Mouse (Mus musculus) layer of hippocampus, adult 2 months (tissue): ENCODE results near the gene Gm17349. TPM values are rescaled to one million over a fixed set of nuclear protein-coding genes. Genes with fewer than 3 reads are reported as not detected.

ENCODE experiments used
- DNase-seq, 2 experiments: peaks; one replicate each; pipeline ENCODE4 v3.0.0; 2022; ENCODE audit warnings: low spot score in 2 of 2
- H3K27ac ChIP-seq: fragments of 200-600 bp; 2 replicates; pipeline ENCODE4 v1.8.1; 2022
- H3K4me3 ChIP-seq: fragments of 200-600 bp; 2 replicates; pipeline ENCODE4 v1.8.1; 2022; ENCODE audit warnings: mild to moderate bottlenecking
- CTCF ChIP-seq: fragments of 200-600 bp; conservative IDR thresholded peaks from 2 replicates; pipeline ENCODE4 v1.8.1; 2022; ENCODE audit warnings: antibody characterized with exemption, mild to moderate bottlenecking, moderate library complexity
- total RNA-seq, 2 experiments: library from RNA; stranded (reverse); gene quantifications; 2 replicates each; pipeline ENCODE4 v1.2.3; 2021

The Gm17349 gene
- total RNA-seq, 2 experiments from 2014 or later, result 3.9 to 7.1 TPM

DNA sequence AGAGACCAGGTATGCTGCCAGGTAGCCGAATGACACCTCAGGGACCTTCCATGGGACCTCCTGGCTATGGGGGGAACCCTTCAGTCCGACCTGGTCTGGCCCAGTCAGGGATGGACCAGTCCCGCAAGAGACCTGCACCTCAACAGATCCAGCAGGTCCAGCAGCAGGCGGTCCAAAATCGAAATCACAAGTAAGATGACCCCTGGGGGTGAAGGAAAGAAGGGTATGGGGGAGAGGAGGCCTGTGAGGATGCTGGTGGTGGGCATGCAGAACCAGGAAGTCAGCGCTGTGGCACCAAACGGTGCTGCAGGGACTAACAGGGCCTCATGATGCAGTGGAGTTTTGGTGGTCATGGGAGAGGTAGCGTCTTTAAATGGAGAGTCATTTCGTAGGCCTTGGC, 2.2 kb downstream of the Gm17349 start:
- Histone ChIP-seq H3K4me3 (peak overlapping the region; percentile 89), H3K27ac (peak overlapping the region; percentile 99)
- TF ChIP-seq CTCF, result no peak
- DNase-seq, result peak in 1 of 2 experiments; percentile 14

DNA sequence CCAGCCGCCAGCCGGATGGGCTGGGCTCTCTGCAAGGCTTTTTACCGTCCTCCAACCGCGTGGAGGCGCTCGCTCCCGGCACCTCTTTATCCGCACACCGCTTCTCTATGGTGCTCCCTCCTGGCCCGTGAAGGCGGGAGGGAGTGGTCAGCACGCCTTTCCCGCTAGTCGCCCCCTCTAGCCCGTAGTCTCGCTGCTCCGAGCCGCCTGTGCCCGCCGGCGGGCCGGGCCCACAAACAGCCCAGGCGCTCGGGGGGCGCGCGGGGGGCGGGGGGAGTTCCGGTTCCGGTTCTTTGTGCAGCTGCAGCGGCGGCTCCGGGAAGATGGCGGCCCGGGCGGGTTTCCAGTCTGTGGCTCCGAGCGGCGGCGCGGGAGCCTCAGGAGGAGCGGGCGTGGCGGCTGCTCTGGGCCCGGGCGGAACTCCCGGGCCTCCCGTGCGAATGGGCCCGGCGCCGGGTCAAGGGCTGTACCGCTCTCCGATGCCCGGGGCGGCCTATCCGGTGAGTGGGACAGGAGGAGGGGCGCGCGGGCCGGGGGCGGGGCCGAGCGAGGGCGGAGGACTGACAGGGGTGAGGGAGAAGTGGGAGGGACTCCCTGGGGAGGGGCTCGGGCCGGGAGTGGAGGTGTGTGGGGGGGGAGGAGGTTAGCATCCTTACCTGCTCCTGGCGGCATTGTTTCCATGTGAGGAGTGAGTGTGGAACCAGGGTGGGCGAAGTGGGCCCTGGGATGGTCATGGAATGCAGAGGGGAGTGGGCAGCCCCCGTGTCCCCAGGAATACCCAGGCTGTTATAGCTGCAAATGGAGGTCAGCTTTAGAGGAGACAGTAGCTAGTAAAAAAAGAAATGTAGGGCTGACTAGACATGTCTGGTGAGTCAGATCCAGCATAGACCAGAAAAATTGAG, 3.0 kb downstream of the Gm17349 start, which contains the start of gene Smarcd1:
Gene Smarcd1 (plus strand): TSS at position 131 of the 902 bp plus-strand sequence.
- TF ChIP-seq CTCF, result peak; percentile 91
- Histone ChIP-seq H3K4me3 (peak within 1 kb of the TSS; percentile 89), H3K27ac (peak within 1 kb of the TSS; percentile 99)
- peak; percentile 96 to 98 for DNase-seq

DNA sequence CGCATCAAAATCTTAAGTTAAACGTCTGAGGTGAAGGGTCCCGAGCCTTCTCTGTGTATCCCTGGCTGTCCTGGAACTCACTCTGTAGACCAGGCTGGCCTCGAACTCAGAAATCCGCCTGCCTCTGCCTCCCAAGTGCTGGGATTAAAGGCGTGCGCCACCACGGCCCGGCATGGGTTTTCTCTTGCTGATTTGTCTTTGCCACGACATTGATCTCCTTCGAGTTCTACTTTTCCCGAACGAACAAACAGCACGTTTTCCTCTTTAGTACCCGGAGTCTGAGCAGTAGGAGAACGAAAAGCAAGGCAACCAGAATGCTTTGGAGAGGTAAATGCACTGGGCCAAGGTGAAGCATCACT, 3.7 kb downstream of the Gm17349 start:
- H3K4me3 ChIP-seq, result peak overlapping the region; percentile 89
- H3K27ac ChIP-seq, result peak overlapping the region; percentile 99
- peak in 1 of 2 experiments; percentile 8 for DNase-seq

DNA sequence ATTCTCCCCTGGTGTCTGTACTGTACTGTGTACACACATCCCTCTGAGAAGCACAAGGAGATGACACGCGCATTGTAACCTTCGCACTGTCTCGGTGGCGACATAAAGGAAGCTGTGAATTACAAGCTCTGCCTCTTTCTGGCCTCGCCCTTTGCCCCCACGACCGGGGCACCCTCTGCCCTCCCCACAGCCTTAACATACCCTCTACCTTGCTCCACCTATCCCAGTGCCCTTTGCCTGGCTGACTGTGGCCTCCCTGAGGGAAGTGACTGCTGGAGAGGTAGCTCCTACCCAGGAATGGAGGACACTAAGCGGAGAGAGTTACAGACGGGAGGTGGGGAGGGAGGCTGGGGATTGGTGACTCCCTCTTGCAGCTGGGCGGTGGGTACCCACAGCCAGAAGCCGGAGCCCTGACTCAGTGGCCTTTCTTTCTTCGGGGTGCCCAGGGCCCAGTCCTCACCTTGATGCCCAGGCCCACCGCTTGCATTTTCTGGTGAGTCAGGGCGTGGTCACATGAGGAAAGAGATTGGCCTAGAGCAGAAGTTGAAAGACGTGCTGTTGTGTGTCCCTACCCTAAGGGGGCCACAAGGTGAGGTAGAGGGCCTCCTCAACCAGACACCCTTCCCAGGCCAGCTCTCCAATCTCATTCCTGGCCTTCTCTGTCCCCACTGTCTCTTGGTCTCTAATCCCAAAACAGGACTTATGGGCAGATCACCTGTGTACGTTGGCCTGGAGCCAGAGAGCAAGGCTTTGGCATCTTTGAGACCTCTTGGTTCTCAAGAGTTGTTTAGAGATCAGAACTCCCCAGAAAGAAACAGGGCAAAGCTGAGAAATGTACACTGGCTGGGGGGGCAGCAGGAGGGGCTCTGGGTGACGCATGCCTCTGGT, 4.8 kb downstream of the Gm17349 start:
- TF ChIP-seq CTCF, result no peak
- H3K4me3 ChIP-seq, result no peak overlapping the region
- peak in 1 of 2 experiments; percentile 8 for DNase-seq
- H3K27ac ChIP-seq, result no peak overlapping the region

DNA sequence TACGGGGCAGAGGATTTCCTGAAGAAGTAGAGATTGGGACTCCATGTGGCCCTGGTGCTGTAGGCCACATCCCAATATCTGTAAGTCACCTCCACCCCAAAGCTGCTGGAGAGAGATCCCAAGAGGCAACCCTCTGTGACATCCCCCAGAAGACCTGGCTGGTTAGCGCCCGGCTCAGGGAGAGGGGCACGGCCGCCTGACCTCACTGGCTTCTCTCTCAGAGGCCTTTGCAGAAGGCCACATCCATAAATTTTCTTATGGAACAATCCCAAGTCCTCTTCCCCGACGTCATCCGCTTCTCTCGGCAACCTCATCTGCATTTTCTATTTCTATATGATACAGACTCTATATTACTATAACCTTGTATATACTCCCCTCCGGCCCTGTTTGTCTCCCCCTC, 5.6 kb downstream of the Gm17349 start:
- no peak overlapping the region for H3K27ac ChIP-seq
- peak in 1 of 2 experiments; percentile 8 for DNase-seq
- H3K4me3 ChIP-seq, result no peak overlapping the region
- no peak for TF ChIP-seq CTCF

DNA sequence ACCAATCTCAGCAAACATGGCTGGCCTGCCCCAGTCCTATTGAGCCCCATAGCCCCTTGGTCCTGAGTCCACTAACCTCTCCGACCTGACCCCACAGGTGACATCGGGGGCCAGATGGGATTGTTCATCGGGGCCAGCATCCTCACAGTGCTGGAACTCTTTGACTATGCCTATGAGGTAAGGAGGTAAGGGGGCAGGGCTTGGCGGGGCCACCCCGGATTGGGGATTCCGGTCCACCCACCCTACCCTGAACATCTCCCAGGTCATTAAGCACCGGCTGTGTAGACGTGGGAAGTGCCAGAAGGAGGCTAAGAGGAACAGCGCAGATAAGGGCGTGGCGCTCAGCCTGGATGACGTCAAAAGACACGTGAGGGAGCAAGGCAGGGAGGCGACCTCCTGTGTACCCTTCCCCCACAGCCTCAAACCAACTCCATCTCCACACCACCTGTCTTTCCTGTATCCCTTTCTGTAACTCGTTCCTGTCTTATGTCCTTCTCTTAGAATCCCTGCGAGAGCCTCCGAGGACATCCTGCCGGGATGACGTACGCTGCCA, 6.7 kb downstream of the Gm17349 start:
- H3K27ac ChIP-seq, result peak overlapping the region; percentile 47; the same call in 1 of the 2 replicates
- TF ChIP-seq CTCF, result no peak
- peak in 1 of 2 experiments; percentile 29 for DNase-seq
- H3K4me3 ChIP-seq, result no peak overlapping the region

DNA sequence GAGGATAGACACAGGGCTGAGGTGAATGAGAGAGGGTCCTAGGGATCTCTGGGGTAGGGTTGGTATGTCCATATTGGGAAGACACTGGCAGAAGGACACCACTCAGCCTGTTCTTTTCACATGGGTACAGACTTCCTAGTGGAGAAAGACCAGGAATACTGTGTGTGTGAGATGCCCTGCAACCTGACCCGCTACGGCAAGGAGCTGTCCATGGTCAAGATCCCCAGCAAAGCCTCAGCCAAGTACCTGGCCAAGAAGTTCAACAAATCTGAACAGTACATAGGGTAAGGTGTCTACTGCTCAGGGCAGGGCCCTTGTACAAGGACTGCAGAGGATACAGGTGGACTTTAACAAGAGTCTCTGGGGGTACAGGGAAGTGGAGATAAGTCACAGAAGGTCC, 8.0 kb downstream of the Gm17349 start:
- TF ChIP-seq CTCF, result no peak
- DNase-seq, result no peak
- Histone ChIP-seq H3K27ac (no peak overlapping the region), H3K4me3 (no peak overlapping the region)

DNA sequence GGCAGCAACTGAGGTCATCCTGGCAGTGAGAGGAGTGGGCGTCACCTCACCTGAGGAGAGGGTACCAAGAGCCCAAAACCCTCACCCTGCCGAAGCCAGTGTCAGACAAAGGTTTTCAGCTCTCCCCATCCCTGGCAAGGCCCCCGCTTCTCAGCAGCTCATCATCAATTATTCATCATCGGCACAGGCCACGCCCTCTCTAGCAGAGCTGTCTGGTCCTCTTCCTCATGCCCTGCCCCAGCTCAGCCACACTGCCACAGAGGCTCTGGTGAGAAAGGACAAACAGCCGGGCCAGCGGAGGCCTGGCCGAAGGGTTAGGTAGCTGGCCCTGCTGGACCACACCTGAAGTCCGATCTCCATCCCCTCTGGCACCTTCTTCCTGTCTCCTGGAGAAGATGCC, 13.3 kb downstream of the Gm17349 start:
- no peak overlapping the region for H3K27ac ChIP-seq
- no peak overlapping the region for H3K4me3 ChIP-seq
- no peak for TF ChIP-seq CTCF
- no peak for DNase-seq

DNA sequence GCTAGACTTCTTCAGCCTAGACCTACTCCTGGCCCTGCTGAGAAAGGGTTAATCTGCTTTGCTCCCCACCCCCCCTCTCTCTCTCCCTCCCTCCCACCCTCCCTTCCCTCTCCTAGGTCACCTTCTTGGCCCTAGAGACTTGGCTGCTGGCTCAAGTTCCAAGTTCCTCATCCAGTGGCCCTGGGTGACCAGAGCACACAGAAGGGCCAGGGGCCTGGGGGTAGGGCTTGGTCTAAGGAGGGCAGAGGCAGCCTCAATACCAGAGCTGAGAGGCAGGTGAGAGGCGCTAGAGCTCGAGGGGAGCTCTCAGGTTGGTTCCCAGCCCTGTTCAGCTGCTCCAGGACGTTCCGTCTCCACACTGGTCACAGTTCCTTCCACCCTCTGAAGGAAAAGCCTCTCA, 14.4 kb downstream of the Gm17349 start:
- Histone ChIP-seq H3K4me3 (no peak overlapping the region), H3K27ac (no peak overlapping the region)
- no peak for TF ChIP-seq CTCF
- no peak for DNase-seq

DNA sequence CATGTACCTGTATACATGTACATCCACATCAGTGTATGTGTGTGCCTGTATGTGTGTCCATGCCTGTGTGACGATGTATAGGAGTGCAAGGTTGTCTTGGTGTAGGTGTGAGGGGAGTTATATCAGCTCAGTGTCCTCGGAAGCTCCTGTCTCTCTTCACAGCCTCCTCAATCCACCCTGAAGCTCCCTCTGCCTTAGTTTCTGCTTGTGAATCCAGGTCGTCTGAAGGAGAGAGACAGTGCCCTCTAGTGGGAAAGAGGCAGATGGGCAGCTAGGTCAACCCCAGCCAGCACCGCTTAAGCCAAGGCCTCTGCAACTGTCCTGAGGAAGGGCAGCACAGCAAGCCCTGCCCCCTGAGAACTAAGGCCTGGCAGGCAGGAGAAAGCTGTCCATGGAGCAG, 16.6 kb downstream of the Gm17349 start:
- peak; percentile 63 to 64 for DNase-seq
- peak; percentile 95 for TF ChIP-seq CTCF
- Histone ChIP-seq H3K27ac (no peak overlapping the region), H3K4me3 (no peak overlapping the region)

DNA sequence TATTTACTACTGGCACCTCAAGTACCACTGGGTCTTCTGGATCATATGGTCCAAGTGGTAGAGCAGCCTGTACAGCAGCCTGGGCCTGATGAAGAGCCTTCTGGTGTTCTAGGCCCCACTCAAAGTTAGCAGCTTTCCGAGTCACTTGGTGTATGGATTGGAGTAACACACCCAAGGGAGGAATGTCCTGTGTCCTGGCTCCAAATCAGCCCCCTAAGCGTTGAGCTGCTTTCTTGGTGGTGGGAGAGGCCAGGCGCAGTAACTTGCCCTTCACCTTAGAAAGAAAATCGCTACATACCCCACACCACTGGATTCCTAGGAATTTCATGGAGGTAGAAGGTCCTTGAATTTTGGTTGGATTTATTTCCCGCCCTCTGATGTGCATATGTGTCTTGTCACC, 21.1 kb downstream of the Gm17349 start:
- no peak for DNase-seq
- TF ChIP-seq CTCF, result no peak
- no peak overlapping the region for H3K27ac ChIP-seq
- no peak overlapping the region for H3K4me3 ChIP-seq

DNA sequence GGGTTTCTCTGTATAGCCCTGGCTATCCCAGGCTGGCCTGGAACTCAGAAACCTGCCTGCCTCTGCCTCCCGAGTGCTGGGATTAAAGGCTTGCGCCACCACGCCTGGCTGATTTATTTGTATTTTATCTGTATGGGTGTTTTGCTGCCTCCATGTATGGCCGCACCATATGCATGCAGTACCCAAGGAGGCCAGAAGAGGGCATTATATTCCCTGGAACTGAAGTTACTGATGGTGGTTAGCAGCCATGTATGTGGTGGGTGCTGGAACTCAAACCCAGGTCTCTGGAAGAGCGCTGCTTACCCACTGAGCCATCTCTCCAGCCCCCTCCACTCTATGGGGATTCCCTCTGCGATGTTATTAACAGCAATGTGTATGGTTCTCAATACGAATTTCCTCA, 22.4 kb downstream of the Gm17349 start:
- TF ChIP-seq CTCF, result peak; percentile 67
- no peak for DNase-seq

DNA sequence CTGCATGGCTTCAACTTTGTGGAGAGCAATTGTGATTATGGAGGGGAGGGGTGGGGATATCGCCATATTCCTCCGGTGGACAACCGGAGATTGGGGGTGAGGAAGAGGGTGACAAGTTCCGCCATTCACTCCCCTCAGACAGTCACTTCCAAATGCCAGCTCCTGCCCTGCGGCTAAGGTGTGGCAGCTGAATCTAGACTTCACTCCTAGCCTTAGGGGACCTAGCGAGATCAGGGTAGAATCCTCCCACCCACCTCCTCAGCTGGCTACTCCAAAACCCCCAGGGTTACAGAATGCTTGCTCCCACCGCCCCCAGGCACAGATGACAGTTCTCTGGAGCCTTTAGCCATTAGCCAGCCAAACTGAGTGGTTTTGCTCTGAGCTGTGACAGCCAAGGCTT, 26.3 kb downstream of the Gm17349 start:
- DNase-seq, result no peak
- Histone ChIP-seq H3K4me3 (no peak overlapping the region), H3K27ac (no peak overlapping the region)
- TF ChIP-seq CTCF, result no peak

More for the DNA sequence above, 22.4 kb downstream of the Gm17349 start:
- H3K4me3 ChIP-seq, result no peak overlapping the region
- no peak overlapping the region for H3K27ac ChIP-seq
